Mouse (Mus musculus) heart, postnatal 4 days (tissue): ENCODE measurements around the gene Pex26. TPM values are rescaled to one million over a fixed set of nuclear protein-coding genes. Genes with fewer than 3 reads are reported as not detected.

Experiments used
- DNase-seq: peaks from one replicate; pipeline ENCODE4 v3.0.0; 2021
- total RNA-seq, 2 experiments: library from RNA; stranded (reverse); gene quantifications; 2 replicates each; pipeline ENCODE4 v1.2.3; 2021

Gene Pex26
- total RNA-seq = 1 to 10 TPM; 6.4 to 8.0 TPM

DNA sequence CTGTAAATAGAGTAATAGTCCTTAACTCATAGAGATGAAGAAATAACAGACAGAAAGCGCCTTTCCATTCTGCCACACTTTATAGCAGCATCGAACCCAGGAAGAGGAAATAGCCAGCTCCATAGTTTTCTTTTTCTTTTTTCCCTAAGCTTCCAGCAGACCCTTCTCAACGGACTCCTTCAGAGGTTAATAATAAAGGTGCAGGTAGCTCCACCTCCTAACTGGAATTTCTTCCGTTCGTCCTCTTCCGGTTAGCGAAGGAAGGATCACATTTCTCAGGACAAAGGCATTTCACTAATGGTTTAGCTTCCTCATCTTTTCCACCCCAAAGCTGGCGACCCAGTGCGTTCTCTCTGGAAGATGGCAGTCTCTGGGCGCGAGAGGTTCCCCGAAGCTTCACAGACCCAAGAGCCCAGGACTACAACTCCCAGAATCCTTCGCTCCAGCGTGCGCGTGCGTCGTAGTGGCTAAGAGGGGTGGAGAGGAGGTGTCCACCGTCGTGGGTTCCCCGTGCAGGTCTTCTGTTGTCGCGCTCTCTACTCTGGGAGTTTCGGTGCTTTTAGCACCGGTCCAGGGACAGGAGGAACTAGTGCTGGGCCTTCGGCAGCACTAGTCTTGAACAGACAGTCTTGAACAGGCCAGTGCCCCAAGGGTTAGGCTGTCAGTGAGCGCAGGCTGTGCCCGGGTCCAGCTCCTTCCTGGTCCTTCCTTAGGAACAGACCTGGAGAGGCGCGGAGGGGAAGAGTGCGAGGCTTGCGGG, at the start of gene Pex26:
Gene Pex26, plus strand, starts transcription at position 254 of the 760 bp plus-strand sequence.
- DNase-seq = peak; percentile 92

- DNase-seq = no peak
Measured at GRCm38 (mm10) chr6:121134249-121134648, 49.2 kb upstream of the Pex26 start.

DNA sequence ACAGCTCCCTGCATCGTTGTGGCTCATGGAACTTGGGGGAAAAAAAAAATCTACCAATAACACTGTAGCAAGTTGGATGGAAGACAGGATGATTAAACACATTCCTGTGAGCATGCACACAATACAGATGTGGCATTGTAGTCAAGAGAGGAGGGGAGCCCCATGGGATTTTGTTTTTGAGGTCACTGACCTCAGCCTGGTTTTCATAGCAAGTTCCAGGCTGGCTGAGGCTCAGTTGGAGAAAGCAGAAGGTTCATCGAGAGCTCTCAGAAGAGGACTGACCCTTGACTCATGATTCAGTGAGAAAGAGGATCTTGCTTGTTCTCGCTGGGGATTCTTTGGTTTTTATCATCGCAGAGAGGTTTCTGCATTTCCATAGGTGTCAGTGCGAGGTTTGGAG, 48.6 kb upstream of the Pex26 start:
- no peak for DNase-seq

DNA sequence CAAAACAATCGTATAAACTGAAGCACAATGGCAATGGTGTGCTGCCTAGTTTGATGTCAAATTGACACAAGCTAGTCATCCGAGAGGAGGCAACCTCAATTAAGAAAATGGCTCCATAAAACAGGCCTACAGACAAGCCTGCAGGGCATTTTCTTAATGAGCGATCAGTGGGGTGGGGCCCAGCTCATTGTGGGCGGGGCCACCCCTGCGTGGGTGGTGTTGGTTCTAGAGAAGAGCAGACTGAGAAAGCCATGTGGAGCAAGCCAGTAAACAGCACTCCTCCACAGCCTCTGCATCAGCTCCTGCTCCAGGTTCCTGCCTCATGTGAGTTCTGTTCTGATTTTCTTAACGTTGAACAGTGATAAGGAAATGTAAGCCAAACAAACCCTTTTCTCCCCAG, 46.2 kb upstream of the Pex26 start:
- DNase-seq = no peak

- DNase-seq = no peak
Measured at GRCm38 (mm10) chr6:121138338-121139040, 45.0 kb upstream of the Pex26 start.

- DNase-seq = no peak
Measured at GRCm38 (mm10) chr6:121139271-121139670, 44.2 kb upstream of the Pex26 start.

DNA sequence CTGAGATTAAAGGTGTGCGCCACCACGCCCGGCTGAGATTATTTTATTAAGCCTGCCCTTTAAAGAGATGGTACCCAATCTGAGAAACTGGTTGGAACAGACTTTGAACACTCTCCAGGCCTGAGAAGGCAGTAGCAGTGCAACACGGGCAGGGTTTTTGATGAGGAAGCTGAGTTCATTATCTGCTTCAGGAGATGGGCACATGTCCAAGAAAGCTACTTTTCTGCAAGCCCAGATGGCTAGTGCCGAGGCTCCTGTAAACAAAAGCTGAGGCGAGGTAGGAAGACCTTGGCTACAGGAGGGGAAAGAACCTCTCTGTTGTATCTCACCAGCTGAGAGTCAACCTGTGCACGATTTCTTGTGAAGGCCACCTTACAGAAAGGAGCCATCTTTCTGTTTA, 41.2 kb upstream of the Pex26 start:
- no peak for DNase-seq

DNA sequence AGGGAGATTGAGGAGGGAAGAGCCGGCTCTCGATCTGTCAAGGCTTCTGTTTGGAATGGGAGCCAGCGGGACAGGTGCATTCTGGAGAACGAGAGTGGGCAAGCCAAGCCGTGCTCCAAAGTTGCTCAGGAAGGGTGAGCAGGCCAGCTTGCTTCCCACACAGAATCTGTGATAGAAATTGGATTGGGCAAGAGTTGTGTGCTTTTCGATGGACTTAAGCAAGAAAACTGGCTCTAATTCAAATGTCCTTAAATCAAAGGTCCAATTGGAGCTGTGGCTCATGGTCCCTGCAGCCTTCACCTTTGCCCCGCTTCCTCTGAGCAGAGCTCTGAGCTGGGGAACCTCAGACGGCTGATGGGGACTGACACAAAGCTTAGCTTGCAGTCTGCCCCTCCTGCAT, 40.0 kb upstream of the Pex26 start:
- no peak for DNase-seq

- DNase-seq = peak; percentile 77
Measured at GRCm38 (mm10) chr6:121144066-121144465, 39.4 kb upstream of the Pex26 start.

DNA sequence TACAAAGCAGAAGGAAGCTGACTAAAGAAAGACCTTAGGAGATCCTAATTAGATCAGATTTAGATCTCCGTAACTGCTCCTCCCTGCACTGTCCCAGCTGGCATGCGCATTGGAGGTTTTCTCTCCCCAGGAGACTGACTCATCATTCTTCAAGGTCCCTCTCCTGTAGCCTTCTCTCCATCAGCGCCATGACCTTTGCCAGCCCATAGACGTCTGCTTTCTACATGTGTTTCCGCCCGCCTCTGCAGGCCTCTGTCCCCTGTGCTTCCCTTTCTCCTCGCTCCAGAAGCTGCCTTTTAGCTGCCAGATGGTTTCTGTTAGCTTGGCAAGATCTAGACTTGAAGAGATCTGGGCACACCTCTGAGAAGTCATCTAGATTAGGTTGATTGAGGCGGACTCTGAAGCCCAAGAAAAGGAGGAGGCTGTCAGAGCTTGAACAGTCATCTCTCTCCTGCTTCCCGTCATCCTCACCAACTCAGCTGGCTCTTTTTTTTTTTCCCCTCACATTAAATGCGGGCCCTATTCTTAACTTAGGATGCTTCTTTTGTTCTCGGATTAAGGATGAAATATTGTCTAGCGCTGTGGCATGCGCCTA, 38.4 kb upstream of the Pex26 start:
- DNase-seq = no peak

- DNase-seq = no peak
Measured at GRCm38 (mm10) chr6:121145906-121146305, 37.6 kb upstream of the Pex26 start.

DNA sequence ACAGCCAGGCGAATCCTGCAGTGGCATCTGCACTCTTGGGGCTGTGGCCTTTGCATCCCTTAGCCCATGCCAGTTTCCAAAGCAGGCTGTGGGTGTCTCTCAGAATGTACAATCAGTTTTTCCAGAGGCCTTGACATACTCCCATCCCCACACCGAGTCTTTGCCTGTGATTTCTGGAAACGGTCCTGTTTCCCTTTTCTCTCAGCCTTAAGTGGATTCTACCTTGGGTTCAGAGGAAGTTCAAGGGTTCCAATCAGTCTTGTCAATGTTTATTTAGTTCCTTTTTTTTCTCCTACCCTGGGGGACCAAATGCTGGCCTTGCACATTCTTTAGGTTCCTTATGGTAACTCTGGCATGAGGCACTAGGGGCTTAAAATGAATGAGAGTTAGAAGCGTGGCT, 36.7 kb upstream of the Pex26 start:
- DNase-seq = no peak

- no peak for DNase-seq
Measured at GRCm38 (mm10) chr6:121148360-121148759, 35.1 kb upstream of the Pex26 start.

DNA sequence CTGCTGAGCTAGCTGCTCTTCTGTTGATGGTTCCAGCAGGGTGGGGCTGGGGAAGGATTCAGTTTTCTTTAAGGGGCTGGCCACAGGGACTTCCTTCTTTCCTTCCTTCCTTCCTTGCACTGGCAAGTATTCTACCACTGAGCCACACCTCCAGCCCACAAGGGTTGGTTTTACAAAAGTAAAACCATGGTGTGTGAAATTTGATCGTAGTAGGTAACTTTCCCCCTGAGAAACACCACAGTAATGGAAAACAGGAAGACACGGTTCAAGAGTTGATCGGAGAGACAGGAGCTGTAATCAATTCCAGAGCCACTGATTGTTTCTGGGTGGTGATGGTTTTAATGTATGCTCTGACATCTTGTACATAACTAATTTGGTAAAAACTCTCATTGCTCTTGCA, 34.0 kb upstream of the Pex26 start:
- DNase-seq = no peak

- no peak for DNase-seq
Measured at GRCm38 (mm10) chr6:121150126-121150525, 33.3 kb upstream of the Pex26 start.

DNA sequence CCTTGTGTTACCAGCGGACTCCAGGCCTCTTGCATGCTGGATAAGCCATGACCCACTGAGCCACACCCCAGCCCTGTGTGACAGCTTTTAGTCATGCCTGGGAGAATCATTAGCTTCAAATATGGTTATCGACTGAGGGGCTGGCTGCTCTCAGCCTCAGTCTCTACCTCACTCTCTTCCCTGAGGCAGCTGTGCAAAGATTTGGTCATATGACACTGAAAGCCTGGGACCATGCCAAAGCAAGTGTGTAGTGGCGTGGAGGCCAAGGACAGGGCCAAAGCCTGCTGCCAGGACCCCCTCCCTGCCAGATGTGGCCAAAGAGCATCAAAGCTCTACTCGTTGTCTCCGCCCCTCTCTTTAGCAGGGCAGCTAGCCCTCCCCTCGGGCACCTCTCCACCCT, 31.7 kb upstream of the Pex26 start:
- DNase-seq = peak; percentile 85

DNA sequence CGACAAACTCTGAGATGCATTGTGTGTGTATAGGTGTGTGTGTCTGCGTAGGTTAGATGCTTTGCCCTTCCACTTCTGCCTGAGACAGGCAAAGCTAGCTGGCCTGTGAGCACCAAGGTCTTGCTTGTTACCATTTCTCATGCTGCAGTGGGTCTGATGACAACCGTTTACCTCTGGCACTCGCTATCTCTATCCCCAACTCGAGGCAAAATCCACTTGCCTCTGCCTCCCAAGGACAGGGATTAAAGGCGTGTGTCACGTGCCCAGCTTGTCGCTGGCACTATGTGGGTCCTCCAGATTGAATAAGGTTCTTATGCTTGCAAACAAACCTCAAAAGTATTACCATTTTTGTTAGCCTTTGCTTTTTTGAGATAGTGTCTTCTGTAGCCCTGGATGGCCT, 30.3 kb upstream of the Pex26 start:
- DNase-seq = no peak

DNA sequence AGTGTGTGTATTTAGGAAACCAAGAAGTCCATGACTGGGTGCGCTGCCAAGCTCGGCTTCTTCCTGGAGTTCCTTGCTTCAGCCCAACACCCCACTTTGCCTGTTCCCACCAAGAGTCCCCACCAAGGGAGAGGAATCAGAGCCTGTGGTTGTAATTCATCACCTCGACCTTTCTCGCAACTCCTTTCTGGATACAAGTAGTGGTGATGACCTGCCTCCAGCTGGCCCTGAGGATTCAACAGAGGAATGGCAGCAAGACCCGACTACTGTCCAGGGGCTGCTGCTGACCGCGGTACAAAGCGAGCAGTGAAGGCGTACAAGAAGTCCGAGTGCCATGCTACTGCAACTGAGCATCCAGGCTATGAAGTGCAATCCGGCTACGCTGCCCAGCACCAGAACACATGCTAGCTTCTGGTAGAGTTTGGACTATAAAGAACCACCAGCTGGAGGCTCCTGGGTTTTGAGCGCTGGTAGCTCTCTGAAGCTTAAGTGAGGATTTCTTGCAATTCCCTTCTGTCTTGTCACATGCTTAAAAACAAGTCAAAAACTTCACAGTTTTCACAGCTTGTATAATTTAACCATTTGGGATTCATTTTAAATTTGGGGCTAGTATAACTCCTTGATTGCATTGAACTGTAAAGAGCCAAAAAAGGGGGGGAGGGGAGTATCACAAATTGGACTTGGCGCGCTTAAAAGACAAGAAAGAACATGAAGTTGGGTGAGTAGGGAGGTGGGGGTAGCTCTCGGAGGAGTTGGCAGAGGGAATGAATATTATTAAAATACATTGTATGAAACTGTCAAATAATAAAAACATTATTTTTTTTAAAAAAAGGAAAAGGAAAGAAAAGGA, 28.8 kb upstream of the Pex26 start:
- no peak for DNase-seq

GRCm38 (mm10) chr6:121156030-121156429, 27.4 kb upstream of the Pex26 start:
- DNase-seq = peak; percentile 52

GRCm38 (mm10) chr6:121159616-121160015, 23.9 kb upstream of the Pex26 start:
- DNase-seq = no peak

DNA sequence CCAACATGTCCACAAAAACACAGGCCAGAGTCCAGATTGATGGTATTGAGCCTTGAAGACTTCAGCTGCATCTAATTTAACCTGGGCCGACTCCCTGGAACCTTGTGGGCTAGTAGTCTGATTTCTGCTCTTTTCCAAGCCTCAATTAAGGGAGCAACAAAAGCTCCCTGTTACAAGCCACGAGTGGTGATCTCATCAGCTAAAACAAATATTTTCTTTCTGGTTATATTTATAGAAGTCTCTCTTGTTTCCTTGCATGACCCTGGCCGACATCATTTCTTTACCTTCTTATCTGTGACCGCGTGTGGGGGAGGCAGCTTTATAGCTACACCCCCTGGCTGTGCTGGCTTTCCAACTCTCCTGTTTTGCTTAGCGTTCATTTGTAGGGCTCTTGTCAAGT, 23.3 kb upstream of the Pex26 start:
- DNase-seq = no peak

DNA sequence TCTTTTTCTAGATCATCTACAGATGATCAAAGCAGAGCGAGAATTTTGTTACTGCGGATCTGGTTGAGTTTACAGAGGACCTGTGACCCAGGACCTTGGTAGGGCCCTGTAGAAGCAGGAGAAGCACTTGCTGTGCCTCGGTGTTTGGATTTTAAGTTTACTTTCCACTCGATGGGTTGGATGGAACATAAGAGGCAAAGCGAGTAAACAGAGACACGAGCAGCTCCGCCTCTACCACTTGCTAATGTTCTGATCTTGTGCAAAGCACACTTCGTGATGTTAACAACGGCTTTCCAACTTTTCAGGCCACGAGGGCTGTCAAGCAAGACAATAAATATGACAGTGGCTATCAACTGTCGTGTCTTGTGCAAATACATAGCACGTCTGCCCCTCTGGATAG, 20.9 kb upstream of the Pex26 start:
- DNase-seq = no peak

GRCm38 (mm10) chr6:121166098-121166552, 17.3 kb upstream of the Pex26 start:
- DNase-seq = no peak
